Mouse (Mus musculus) midbrain, embryonic 12.5 days (tissue): ENCODE data around the gene Atxn1. TPM values are rescaled to one million over a fixed set of nuclear protein-coding genes. Genes with fewer than 3 reads are reported as not detected.

Experiments used
- ATAC-seq: fragments of 200-750 bp; cut with Nextera tagmentation; 2 replicates; pipeline ENCODE4 v1.8.0; 2017; ENCODE audit warnings: low read depth, moderate TSS enrichment, moderate library complexity; ENCODE audit not compliant: low FRiP score
- H3K27ac ChIP-seq: fragments of 300-500 bp; sonication (generic); replicated peaks from 2 replicates; pipeline ENCODE4 v1.5.1; 2016; ENCODE audit warnings: mild to moderate bottlenecking
- H3K27me3 ChIP-seq: fragments of 300-500 bp; sonication (generic); 2 replicates; pipeline ENCODE4 v1.6.1; 2016; ENCODE audit warnings: mild to moderate bottlenecking
- H3K36me3 ChIP-seq: fragments of 300-500 bp; sonication (generic); 2 replicates; pipeline ENCODE4 v1.6.1; 2016
- H3K4me1 ChIP-seq: fragments of 300-500 bp; sonication (generic); 2 replicates; pipeline ENCODE4 v1.6.1; 2016
- H3K4me2 ChIP-seq: fragments of 300-500 bp; sonication (generic); replicated peaks from 2 replicates; pipeline ENCODE4 v1.6.1; 2016; ENCODE audit warnings: mild to moderate bottlenecking, moderate library complexity
- H3K4me3 ChIP-seq: fragments of 300-500 bp; sonication (generic); 2 replicates; pipeline ENCODE4 v1.5.1; 2016; ENCODE audit warnings: mild to moderate bottlenecking
- H3K9ac ChIP-seq: fragments of 300-500 bp; sonication (generic); replicated peaks from 2 replicates; pipeline ENCODE4 v1.6.1; 2016; ENCODE audit warnings: mild to moderate bottlenecking, moderate library complexity
- H3K9me3 ChIP-seq: fragments of 300-500 bp; sonication (generic); 2 replicates; pipeline ENCODE4 v1.6.1; 2016; ENCODE audit warnings: mild to moderate bottlenecking
- WGBS: fragments of 180-500 bp; shearing (Covaris S2); methylation state at CpG from one replicate; pipeline ENCODE4 v1.1.7; 2016; 5-methylcytosine and 5-hydroxymethylcytosine counted together
- polyA plus RNA-seq: library from polyadenylated mRNA; unstranded; fragments of >200 nt; fragmentation: Nextera tagmentation; extraction: Ambion mirVana; gene quantifications from 2 replicates; pipeline ENCODE4 v1.2.1, GENCODE M21; 2016

The Atxn1 gene
- polyA plus RNA-seq, 1 experiment from 2014 or later: 4.2 TPM

DNA sequence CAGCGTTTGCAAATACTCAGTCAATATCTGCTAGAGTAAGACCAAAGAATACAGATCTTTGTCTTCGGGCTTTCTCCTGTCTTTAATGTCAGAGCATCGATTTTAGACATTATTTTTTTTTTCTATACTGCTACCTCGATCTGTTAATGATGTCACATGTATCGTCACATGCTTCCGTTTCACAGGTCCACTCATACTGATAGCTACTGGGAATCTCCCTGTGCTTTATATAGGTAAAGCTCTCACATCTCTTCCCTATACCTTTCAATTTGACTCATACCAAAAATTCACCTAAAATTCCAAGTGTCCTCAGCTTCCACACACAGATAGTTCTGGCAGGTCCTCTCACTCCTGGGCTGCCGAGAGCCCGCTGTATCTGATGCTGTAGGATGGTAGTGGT is 277.2 kb downstream of the Atxn1 start:
- WGBS: 94% methylated on average over 8 of the region's 8 CpGs
- H3K27me3 ChIP-seq: no peaks in the 10 kb centered on the region
- H3K27ac ChIP-seq: no peak overlapping the region
- H3K4me2 ChIP-seq: no peak overlapping the region
- no peak overlapping the region for H3K9ac ChIP-seq
- no peak for ATAC-seq
- no peak overlapping the region for H3K4me3 ChIP-seq
- no peaks in the 10 kb centered on the region for H3K9me3 ChIP-seq
- peaks cover 3% of the 10 kb centered on the region; the same call in 1 of the 2 replicates for H3K4me1 ChIP-seq
- H3K36me3 ChIP-seq: no peaks in the 10 kb centered on the region

GRCm38 (mm10) chr13:45686309-45686582 is 278.6 kb downstream of the Atxn1 start:
- WGBS: 57% methylated on average over 3 of the region's 3 CpGs
- no peak overlapping the region for H3K4me2 ChIP-seq
- H3K27me3 ChIP-seq: no peaks in the 10 kb centered on the region
- H3K4me3 ChIP-seq: no peak overlapping the region
- no peaks in the 10 kb centered on the region for H3K9me3 ChIP-seq
- peaks cover 3% of the 10 kb centered on the region; the same call in 1 of the 2 replicates for H3K4me1 ChIP-seq
- no peak overlapping the region for H3K27ac ChIP-seq
- no peak overlapping the region for H3K9ac ChIP-seq
- ATAC-seq: no peak
- no peaks in the 10 kb centered on the region for H3K36me3 ChIP-seq

DNA sequence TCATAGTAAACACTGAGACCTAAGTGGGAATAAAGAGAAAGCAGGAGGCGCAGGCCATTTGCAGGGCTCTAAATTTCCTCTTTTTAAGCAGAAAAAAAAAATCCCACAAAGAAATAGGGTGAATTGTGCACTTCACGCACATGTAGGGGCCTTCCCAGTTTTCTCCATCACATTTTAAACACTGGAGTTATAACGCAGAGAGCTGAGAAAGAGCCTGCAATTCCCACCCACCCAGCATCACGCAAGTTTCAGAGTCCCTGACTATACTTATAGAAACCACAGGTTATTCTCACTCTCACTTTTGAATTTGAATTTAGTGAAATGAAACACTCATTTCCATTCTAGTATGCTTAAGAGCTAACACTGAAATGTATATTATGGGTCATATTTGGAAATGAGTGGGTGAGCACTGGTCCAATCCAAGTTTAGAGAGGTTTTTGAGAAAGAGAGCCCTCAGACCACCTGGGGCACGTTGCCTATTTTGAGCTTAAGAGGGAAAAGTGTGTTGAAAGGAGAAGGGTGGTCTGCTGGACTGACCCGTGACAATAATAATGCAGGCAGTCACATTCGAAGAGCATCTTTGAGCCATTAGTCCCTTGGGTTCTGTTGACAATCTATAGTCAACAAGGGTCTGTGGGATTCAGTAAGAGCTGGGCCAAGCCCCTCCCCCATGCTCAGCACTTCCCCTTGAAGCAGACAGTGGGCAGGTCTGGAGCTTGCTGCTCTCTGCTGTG is 279.1 kb downstream of the Atxn1 start:
- Histone ChIP-seq H3K27me3 (no peaks in the 10 kb centered on the region), H3K9me3 (no peaks in the 10 kb centered on the region), H3K27ac (no peak overlapping the region), H3K4me1 (peaks cover 3% of the 10 kb centered on the region; the same call in 1 of the 2 replicates), H3K4me2 (no peak overlapping the region), H3K4me3 (no peak overlapping the region), H3K9ac (no peak overlapping the region), H3K36me3 (no peaks in the 10 kb centered on the region)
- WGBS: 79% methylated on average over 7 of the region's 7 CpGs
- no peak for ATAC-seq

DNA sequence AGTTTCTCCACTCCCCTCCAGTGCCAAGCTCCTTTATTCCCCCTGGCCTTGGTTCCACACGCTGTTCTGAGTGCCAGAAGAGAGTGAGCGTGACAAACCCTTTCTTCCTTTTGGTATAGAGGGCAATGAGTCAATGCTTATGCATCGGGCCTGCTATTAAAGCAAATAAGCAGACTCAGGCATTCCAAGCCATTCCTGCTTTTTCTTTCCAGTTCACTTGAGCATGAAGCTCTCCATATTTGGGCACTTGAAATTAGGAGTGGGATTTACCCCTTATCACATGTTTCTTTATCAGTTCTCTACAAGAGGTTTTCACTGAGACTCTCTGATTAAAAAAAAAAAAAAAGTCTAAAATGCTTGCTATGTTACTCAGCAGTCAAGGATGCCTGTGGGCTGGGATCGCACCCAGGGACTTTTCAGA is 279.9 kb downstream of the Atxn1 start:
- no peak for ATAC-seq
- H3K4me3 ChIP-seq: no peak overlapping the region
- no peak overlapping the region for H3K9ac ChIP-seq
- 0 out of 2 replicates have a peak, but pooled peaks cover 2% of the 10 kb centered on the region for H3K9me3 ChIP-seq
- peaks cover 3% of the 10 kb centered on the region; the same call in 1 of the 2 replicates for H3K4me1 ChIP-seq
- no peaks in the 10 kb centered on the region for H3K36me3 ChIP-seq
- WGBS: 66% methylated on average over 4 of the region's 4 CpGs
- no peak overlapping the region for H3K27ac ChIP-seq
- H3K4me2 ChIP-seq: no peak overlapping the region
- no peaks in the 10 kb centered on the region for H3K27me3 ChIP-seq

GRCm38 (mm10) chr13:45683991-45684390 is 280.8 kb downstream of the Atxn1 start:
- Histone ChIP-seq H3K9me3 (0 out of 2 replicates have a peak, but pooled peaks cover 2% of the 10 kb centered on the region), H3K9ac (no peak overlapping the region), H3K4me3 (no peak overlapping the region), H3K4me2 (no peak overlapping the region), H3K27me3 (no peaks in the 10 kb centered on the region), H3K36me3 (no peaks in the 10 kb centered on the region), H3K4me1 (peaks cover 3% of the 10 kb centered on the region; the same call in 1 of the 2 replicates), H3K27ac (no peak overlapping the region)
- 80% methylated on average over 3 of the region's 3 CpGs for WGBS
- no peak for ATAC-seq

GRCm38 (mm10) chr13:45681196-45681595 is 283.6 kb downstream of the Atxn1 start:
- H3K4me2 ChIP-seq: no peak overlapping the region
- WGBS: 92% methylated on average over 5 of the region's 5 CpGs
- peaks cover 2% of the 10 kb centered on the region; the same call in 1 of the 2 replicates for H3K4me1 ChIP-seq
- 0 out of 2 replicates have a peak, but pooled peaks cover 2% of the 10 kb centered on the region for H3K9me3 ChIP-seq
- H3K9ac ChIP-seq: no peak overlapping the region
- ATAC-seq: no peak
- no peak overlapping the region for H3K4me3 ChIP-seq
- no peaks in the 10 kb centered on the region for H3K27me3 ChIP-seq
- H3K27ac ChIP-seq: no peak overlapping the region
- H3K36me3 ChIP-seq: no peaks in the 10 kb centered on the region

DNA sequence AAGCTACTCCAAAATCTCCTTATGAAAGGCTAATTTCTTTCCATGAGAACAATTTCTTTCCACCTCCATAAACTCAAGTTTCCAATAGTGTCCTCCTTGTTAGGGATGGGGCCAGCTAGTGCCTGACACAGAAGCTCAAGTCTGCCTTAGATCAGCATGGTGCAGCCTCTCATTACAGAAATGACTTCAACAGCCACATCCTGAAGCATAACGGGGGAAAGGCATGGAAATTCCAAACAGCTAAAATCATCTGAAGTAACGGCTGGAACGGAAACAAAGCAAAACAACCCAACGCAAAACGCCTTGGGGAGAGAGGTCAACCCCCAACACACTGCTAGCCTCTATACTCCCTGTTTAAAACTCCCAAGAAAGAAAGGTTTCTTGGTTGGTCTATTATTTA is 284.2 kb downstream of the Atxn1 start:
- Histone ChIP-seq H3K9ac (no peak overlapping the region), H3K27ac (no peak overlapping the region), H3K36me3 (no peaks in the 10 kb centered on the region), H3K4me2 (no peak overlapping the region), H3K27me3 (no peaks in the 10 kb centered on the region), H3K4me1 (no peaks in the 10 kb centered on the region), H3K4me3 (no peak overlapping the region), H3K9me3 (0 out of 2 replicates have a peak, but pooled peaks cover 2% of the 10 kb centered on the region)
- ATAC-seq: no peak
- WGBS: 81% methylated on average over 5 of the region's 5 CpGs

GRCm38 (mm10) chr13:45679096-45679495 is 285.7 kb downstream of the Atxn1 start:
- Histone ChIP-seq H3K4me2 (no peak overlapping the region), H3K4me3 (no peak overlapping the region), H3K9me3 (0 out of 2 replicates have a peak, but pooled peaks cover 2% of the 10 kb centered on the region), H3K4me1 (no peaks in the 10 kb centered on the region), H3K27me3 (no peaks in the 10 kb centered on the region), H3K9ac (no peak overlapping the region), H3K36me3 (no peaks in the 10 kb centered on the region), H3K27ac (no peak overlapping the region)
- WGBS: 94% methylated on average over 1 of the region's 1 CpGs
- ATAC-seq: no peak

DNA sequence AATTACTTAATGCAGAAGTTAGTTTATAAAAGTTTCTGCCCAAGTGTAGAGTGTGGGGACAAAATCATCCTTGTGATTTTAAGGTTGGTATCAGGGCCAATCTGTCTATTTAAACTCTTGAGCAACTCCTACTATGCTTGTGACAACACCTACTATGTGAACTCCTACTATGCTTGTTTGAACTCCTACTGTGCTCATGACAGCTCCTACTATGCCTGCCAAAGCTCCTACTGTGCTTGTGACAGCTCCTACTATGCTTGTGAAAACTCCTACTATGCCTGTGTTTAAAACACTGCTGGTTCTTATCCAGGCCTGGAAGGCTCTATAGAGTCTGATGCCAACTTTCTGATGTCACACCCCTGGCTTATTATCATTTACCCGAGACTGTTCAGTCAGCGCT is 292.2 kb downstream of the Atxn1 start:
- ATAC-seq: no peak
- Histone ChIP-seq H3K4me3 (no peak overlapping the region), H3K9me3 (no peaks in the 10 kb centered on the region), H3K27ac (no peak overlapping the region), H3K36me3 (no peaks in the 10 kb centered on the region), H3K4me1 (no peaks in the 10 kb centered on the region), H3K27me3 (no peaks in the 10 kb centered on the region), H3K4me2 (no peak overlapping the region), H3K9ac (no peak overlapping the region)
- WGBS: 79% methylated on average over 2 of the region's 2 CpGs

GRCm38 (mm10) chr13:45669969-45670368 is 294.8 kb downstream of the Atxn1 start:
- ATAC-seq: no peak
- Histone ChIP-seq H3K27ac (no peak overlapping the region), H3K4me2 (no peak overlapping the region), H3K27me3 (no peaks in the 10 kb centered on the region), H3K36me3 (no peaks in the 10 kb centered on the region), H3K9ac (no peak overlapping the region), H3K4me3 (no peak overlapping the region), H3K9me3 (no peaks in the 10 kb centered on the region), H3K4me1 (no peaks in the 10 kb centered on the region)
- 85% methylated on average over 11 of the region's 11 CpGs for WGBS

- no peak overlapping the region for H3K4me2 ChIP-seq
- ATAC-seq: no peak
- no peak overlapping the region for H3K4me3 ChIP-seq
- H3K4me1 ChIP-seq: no peaks in the 10 kb centered on the region
- no peaks in the 10 kb centered on the region for H3K27me3 ChIP-seq
- H3K9me3 ChIP-seq: no peaks in the 10 kb centered on the region
- H3K36me3 ChIP-seq: no peaks in the 10 kb centered on the region
- 93% methylated on average over 10 of the region's 10 CpGs for WGBS
- H3K9ac ChIP-seq: no peak overlapping the region
- H3K27ac ChIP-seq: no peak overlapping the region
Measured at GRCm38 (mm10) chr13:45662852-45663251, 302.0 kb downstream of the Atxn1 start.

GRCm38 (mm10) chr13:45662216-45662615 is 302.6 kb downstream of the Atxn1 start:
- Histone ChIP-seq H3K4me1 (no peaks in the 10 kb centered on the region), H3K4me3 (no peak overlapping the region), H3K27ac (no peak overlapping the region), H3K27me3 (no peaks in the 10 kb centered on the region), H3K9ac (no peak overlapping the region), H3K4me2 (no peak overlapping the region), H3K36me3 (no peaks in the 10 kb centered on the region), H3K9me3 (no peaks in the 10 kb centered on the region)
- ATAC-seq: no peak
- WGBS: 67% methylated on average over 3 of the region's 3 CpGs
